ENCODE assay signal across 9 mouse cellular contexts in the genomic region with DNA sequence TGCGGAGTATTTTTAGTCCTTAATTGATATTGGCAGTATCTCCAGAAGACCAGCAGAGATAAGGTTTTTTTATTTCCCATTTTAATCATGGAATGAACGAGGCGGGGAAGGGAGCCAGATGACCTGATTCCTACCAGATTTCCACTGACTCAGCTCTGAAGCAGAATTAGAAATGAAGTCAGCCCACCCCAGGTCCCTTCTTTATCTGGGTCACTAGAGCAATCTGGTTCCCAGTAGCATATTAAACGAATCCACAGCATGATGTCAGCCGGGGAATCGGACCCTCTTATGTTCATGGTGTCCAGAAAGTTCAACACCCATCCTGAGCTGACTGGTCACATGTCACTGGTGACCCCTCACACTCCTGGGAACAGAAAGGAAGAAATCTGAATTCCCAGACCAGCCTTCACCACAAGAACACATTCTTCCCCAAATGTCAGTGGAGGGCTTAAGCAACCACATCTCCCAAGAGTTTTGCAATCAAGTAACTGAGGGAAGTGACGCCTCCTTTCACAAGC.
DNase-seq lines count a peak whose midpoint lies in the region; ATAC-seq and TF ChIP-seq lines count a peak whose summit lies in the region.
"Had no signal": no experiment of that assay in that cellular context is flagged by ENCODE, and none has a peak within 500 bp of the region (broad histone marks: within the 10 kb centered on the region; RNA-seq: fewer than 3 reads in every experiment).

No protein-coding gene starts in this region.

- no peaks in the 10 kb centered on the region for H3K27me3 ChIP-seq in lung, postnatal 0 days (replicated peaks; ENCODE audit: insufficient read depth, low read length)

- H3K4me1 ChIP-seq in bone marrow macrophage, adult 2 months (ENCODE audit: control insufficient read depth, insufficient read depth, low read length) = peaks cover 19% of the 10 kb centered on the region
- H3K4me1 ChIP-seq in lung, postnatal 0 days (ENCODE audit: insufficient read depth, low read depth, low read length) = peaks cover 20% of the 10 kb centered on the region; the same call in 1 of the 2 replicates

- H3K4me2 ChIP-seq in lung, postnatal 0 days (replicated peaks; ENCODE audit: low read depth, low read length) = no peak overlapping the region

- DNase-seq in kidney, adult 8-10 months = peak; percentile 28 to 35
- no peak for DNase-seq in kidney, adult 18-20 months
- peak; percentile 85 for DNase-seq in heart, adult 8-10 months (ENCODE audit: low spot score)
- DNase-seq in lung, postnatal 0 days (ENCODE audit: low spot score) = peak; percentile 94
- no peak for DNase-seq in embryo, embryonic 10.5 days (ENCODE audit: low spot score)
- no peak for DNase-seq in ovary, postnatal 10 days (ENCODE audit: low spot score)
- DNase-seq in urinary bladder, postnatal 4 days (ENCODE audit: low spot score in 2 of 2) = no peak

- TF ChIP-seq POLR2A in bone marrow macrophage, adult 2 months (IDR thresholded peaks at IDR 0.05; ENCODE audit: borderline replicate concordance, low read depth, low read length) = no peak

- TF ChIP-seq CTCF in bone marrow macrophage, adult 2 months (IDR thresholded peaks at IDR 0.05; ENCODE audit: low read depth, low read length) = no peak
- no peak for TF ChIP-seq CTCF in lung, postnatal 0 days (IDR thresholded peaks at IDR 0.05)

- H3K9me3 ChIP-seq in lung, postnatal 0 days (ENCODE audit: low read length) = no peaks in the 10 kb centered on the region

- H3K9ac ChIP-seq in lung, postnatal 0 days (replicated peaks; ENCODE audit: low read depth) = no peak overlapping the region
- H3K9ac ChIP-seq: liver, embryonic 14.5 days had no signal

- ATAC-seq in lung, postnatal 0 days = peak; percentile 78

- WGBS in lung, postnatal 0 days = 42% methylated on average over 7 of the region's 7 CpGs

- peak; percentile 89 for TF ChIP-seq EP300 in lung, postnatal 0 days (IDR thresholded peaks at IDR 0.05)

- no peak overlapping the region for H3K4me3 ChIP-seq in bone marrow macrophage, adult 2 months (ENCODE audit: insufficient read depth, low read length)
- H3K4me3 ChIP-seq in lung, postnatal 0 days (ENCODE audit: low read depth, low read length) = no peak overlapping the region

- H3K27ac ChIP-seq in bone marrow macrophage, adult 2 months (ENCODE audit: insufficient read depth, low read depth, low read length) = peak overlapping the region; percentile 40
- peak overlapping the region; percentile 68 for H3K27ac ChIP-seq in lung, postnatal 0 days (ENCODE audit: low read length)
- H3K27ac ChIP-seq: liver, embryonic 14.5 days had no signal

- H3K36me3 ChIP-seq in lung, postnatal 0 days (ENCODE audit: insufficient read depth, low read length) = 0 out of 2 replicates have a peak, but pooled peaks cover 6% of the 10 kb centered on the region

Comparison
In these comparisons a context has a peak if more than half of its experiments do, and no peak if none do; other contexts are left out.
1. DNase-seq: peak in kidney, adult 8-10 months (2 of 2), heart, adult 8-10 months (single experiment) and lung, postnatal 0 days (single experiment); none in kidney, adult 18-20 months (single experiment), embryo, embryonic 10.5 days (single experiment), ovary, postnatal 10 days (single experiment) and urinary bladder, postnatal 4 days (0 of 2).